Mouse (Mus musculus) layer of hippocampus, adult 9-11 months (tissue): Measurements from ENCODE around the gene Pum1.
A peak's percentile ranks its signal among the peaks of the same experiment; 100 is the strongest.
"Not testable (repeated sequence)": the region's sequence is repeated elsewhere in the genome, so short reads cannot be mapped to it uniquely, and the experiment has no call there.

Source experiments
- DNase-seq: peaks from one replicate; pipeline ENCODE4 v3.0.0; 2022

Pum1 gene

GRCm38 (mm10) chr4:130662979-130663725 is at the start of gene Pum1:
Pum1 (plus strand) TSS chr4:130663321.
- peak; percentile 94 for DNase-seq

GRCm38 (mm10) chr4:130629391-130629790 is 33.7 kb upstream of the Pum1 start:
- DNase-seq: no peak

- DNase-seq: no peak
Measured at GRCm38 (mm10) chr4:130630232-130630847, 32.8 kb upstream of the Pum1 start.

- not testable (repeated sequence) for DNase-seq
Measured at GRCm38 (mm10) chr4:130635076-130635475, 28.0 kb upstream of the Pum1 start.

- DNase-seq: no peak
Measured at GRCm38 (mm10) chr4:130636761-130637160, 26.4 kb upstream of the Pum1 start.

GRCm38 (mm10) chr4:130637488-130638422 is 25.4 kb upstream of the Pum1 start:
- no peak for DNase-seq

GRCm38 (mm10) chr4:130640031-130640717 is 22.9 kb upstream of the Pum1 start:
- DNase-seq: no peak

GRCm38 (mm10) chr4:130642468-130642867 is 20.7 kb upstream of the Pum1 start:
- DNase-seq: no peak

GRCm38 (mm10) chr4:130645426-130645825 is 17.7 kb upstream of the Pum1 start:
- DNase-seq: no peak

- DNase-seq: no peak
Measured at GRCm38 (mm10) chr4:130651286-130651685, 11.8 kb upstream of the Pum1 start.

- no peak for DNase-seq
Measured at GRCm38 (mm10) chr4:130652546-130652945, 10.6 kb upstream of the Pum1 start.

GRCm38 (mm10) chr4:130657820-130658565 is 5.1 kb upstream of the Pum1 start:
- DNase-seq: no peak

- no peak for DNase-seq
Measured at GRCm38 (mm10) chr4:130659470-130659869, 3.7 kb upstream of the Pum1 start.

- no peak for DNase-seq
Measured at GRCm38 (mm10) chr4:130660106-130660505, 3.0 kb upstream of the Pum1 start.

- DNase-seq: no peak
Measured at GRCm38 (mm10) chr4:130661151-130661550, 2.0 kb upstream of the Pum1 start.

GRCm38 (mm10) chr4:130662305-130662704 is 816 bp upstream of the Pum1 start:
- not testable (repeated sequence) for DNase-seq

GRCm38 (mm10) chr4:130663810-130664401 is 785 bp downstream of the Pum1 start:
- peak; percentile 17 for DNase-seq

- DNase-seq: no peak
Measured at GRCm38 (mm10) chr4:130664414-130665029, 1.4 kb downstream of the Pum1 start.

- no peak for DNase-seq
Measured at GRCm38 (mm10) chr4:130665176-130665575, 2.1 kb downstream of the Pum1 start.

GRCm38 (mm10) chr4:130667686-130668085 is 4.6 kb downstream of the Pum1 start:
- DNase-seq: no peak

GRCm38 (mm10) chr4:130668541-130668940 is 5.4 kb downstream of the Pum1 start:
- no peak for DNase-seq
